Mouse (Mus musculus): ENCODE measurements around the gene Zc3hc1. TPM values are rescaled to one million over a fixed set of nuclear protein-coding genes. Genes with fewer than 3 reads are reported as not detected.
"Not testable (repeated sequence)": the region's sequence is repeated elsewhere in the genome, so short reads cannot be mapped to it uniquely, and the experiment has no call there.

The Zc3hc1 gene
- total RNA-seq (2014; fragmentation: Nextera tagmentation) (28.3 and 46.1 TPM in 2 replicates), total RNA-seq (2017) (41.6 and 50.0 TPM in 2 replicates)

DNA sequence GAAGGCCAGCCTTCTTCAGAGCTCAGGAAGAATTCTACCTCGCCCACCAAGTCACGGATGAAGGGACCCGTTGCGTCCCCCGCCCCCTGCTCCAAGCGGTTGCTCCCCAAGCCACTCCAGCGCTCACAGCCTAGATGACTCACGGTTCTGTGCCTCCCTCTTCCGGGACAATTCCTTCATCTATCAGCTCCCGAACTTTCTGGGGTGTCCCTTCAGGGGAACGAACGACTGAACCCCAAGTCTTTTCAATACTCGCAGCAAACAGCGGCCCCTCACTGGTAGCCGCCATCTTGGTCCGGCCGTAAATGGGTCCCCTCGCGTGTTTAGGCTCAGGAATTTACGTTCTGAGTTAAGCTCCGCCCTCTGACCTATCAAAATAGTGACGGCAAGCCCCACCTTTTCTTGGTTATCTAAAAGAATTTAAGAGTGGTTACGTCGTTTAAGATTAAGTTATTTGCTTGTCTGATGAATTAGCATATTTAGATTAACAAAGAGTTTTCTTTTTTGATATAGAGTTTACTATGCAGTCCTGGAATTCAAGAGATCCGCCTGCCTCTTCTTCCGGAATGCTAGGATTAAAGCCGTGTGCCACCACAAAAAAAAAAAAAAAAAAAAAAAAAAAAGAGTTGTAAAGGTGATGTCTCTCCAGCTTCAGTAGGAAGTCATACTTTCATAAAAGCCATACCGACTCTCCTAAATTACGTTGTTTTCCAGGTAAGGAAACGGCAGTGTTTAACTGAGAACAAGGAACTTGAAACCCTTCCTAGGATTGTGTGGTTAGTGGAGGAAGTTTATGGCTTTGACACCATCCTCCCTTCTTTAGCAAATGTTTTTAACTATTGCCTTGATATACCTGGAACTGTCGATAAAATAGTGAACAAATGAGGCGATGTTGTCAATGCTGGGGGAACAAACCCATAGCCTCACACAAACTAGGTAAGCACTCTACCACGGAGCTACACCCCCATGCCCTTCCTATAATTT is at the start of gene Zc3hc1:
Gene Zc3hc1 (minus strand): TSS at position 315 of the 984 bp plus-strand sequence.
- peak; percentile 98 for ATAC-seq (replicated peaks; ENCODE audit: low FRiP score, low TSS enrichment, poor library complexity, severe bottlenecking)

DNA sequence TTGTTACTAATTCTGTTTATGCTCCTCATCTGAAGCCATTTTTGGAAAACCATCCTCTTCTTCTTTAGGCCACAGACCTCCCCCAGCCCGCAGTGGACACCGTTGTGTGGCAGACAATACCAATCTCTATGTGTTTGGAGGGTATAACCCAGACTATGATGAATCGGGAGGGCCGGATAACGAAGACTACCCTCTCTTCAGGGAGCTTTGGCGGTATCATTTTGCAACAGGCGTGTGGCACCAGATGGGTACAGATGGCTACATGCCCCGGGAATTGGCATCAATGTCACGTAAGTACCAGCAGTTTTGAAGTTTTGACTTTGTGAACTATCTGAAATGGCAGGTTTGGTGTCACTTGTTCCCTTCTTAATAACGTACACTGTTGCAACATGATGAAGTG is 48.7 kb upstream of the Zc3hc1 start:
- ATAC-seq (replicated peaks; ENCODE audit: low FRiP score, low TSS enrichment, poor library complexity, severe bottlenecking) = no peak

- no peak for ATAC-seq (replicated peaks; ENCODE audit: low FRiP score, low TSS enrichment, poor library complexity, severe bottlenecking)
Measured at GRCm38 (mm10) chr6:30437054-30437453, 46.2 kb upstream of the Zc3hc1 start.

DNA sequence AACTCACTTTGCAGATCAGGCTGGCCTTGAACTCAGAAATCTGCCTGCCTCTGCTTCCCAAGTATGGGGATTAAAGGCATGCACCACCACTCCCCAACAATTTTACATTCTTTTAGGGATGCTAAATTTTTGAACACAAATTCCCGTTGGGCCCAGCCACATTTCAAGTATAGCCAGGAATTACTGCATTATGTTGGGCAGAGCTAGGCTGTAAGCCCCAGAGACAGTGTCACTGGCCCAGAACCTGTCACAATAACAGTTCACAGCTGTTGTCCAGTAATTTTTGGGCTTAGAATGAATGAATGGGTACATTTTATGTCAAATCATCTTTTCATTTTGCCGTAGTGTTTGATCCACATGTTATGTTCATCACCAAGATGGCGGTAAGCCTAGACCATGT is 45.6 kb upstream of the Zc3hc1 start:
- ATAC-seq (replicated peaks; ENCODE audit: low FRiP score, low TSS enrichment, poor library complexity, severe bottlenecking) = no peak

GRCm38 (mm10) chr6:30432461-30433192 is 41.8 kb upstream of the Zc3hc1 start:
- ATAC-seq (replicated peaks; ENCODE audit: low FRiP score, low TSS enrichment, poor library complexity, severe bottlenecking) = no peak

GRCm38 (mm10) chr6:30416801-30417200 is 26.0 kb upstream of the Zc3hc1 start:
- ATAC-seq (replicated peaks; ENCODE audit: low FRiP score, low TSS enrichment, poor library complexity, severe bottlenecking) = no peak

DNA sequence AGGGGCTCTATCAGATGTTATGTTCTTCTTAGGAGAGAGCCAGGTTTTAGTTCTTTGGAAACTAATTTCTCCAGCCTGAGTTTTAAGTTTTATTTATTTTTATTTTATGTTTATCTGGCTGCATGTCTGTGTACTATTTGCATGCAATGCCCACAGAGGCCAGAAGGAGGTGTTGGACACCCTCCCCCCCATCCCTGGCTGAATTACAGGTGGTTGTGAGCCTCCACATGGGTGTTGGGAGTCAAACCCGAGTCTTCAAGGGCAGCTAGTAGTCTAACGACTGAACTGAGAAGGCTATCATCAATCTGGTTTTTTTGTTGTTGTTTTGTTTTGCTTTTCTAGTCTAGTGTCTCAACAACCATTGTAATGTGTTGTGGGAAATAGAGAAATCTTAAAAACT is 25.3 kb upstream of the Zc3hc1 start:
- no peak for ATAC-seq (replicated peaks; ENCODE audit: low FRiP score, low TSS enrichment, poor library complexity, severe bottlenecking)

- no peak for ATAC-seq (replicated peaks; ENCODE audit: low FRiP score, low TSS enrichment, poor library complexity, severe bottlenecking)
Measured at GRCm38 (mm10) chr6:30411311-30411710, 20.5 kb upstream of the Zc3hc1 start.

GRCm38 (mm10) chr6:30409399-30410093 is 18.7 kb upstream of the Zc3hc1 start:
- no peak for ATAC-seq (replicated peaks; ENCODE audit: low FRiP score, low TSS enrichment, poor library complexity, severe bottlenecking)

- ATAC-seq (replicated peaks; ENCODE audit: low FRiP score, low TSS enrichment, poor library complexity, severe bottlenecking) = no peak
Measured at GRCm38 (mm10) chr6:30408276-30408675, 17.4 kb upstream of the Zc3hc1 start.

DNA sequence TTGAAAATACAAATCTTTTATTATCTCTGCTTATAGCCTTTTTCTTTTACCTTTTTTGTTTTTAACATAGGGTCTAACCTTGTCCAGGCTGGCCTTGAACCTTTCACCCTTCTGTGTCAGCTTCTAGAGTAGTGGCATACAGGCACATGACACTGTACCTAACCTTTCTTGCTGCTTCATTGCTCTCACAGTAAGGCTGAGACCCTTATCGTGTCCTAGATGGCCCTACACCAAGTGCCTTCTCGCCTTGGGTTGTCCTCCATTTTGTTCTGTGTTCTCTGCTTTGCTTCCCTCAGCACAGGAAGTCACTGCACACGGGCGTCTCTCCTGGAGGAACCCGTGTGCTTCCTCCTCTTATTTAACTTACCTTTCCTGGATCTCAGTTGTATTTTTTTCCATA is 13.8 kb upstream of the Zc3hc1 start:
- no peak for ATAC-seq (replicated peaks; ENCODE audit: low FRiP score, low TSS enrichment, poor library complexity, severe bottlenecking)

- ATAC-seq (replicated peaks; ENCODE audit: low FRiP score, low TSS enrichment, poor library complexity, severe bottlenecking) = peak; percentile 70
Measured at GRCm38 (mm10) chr6:30403465-30403864, 12.6 kb upstream of the Zc3hc1 start.

DNA sequence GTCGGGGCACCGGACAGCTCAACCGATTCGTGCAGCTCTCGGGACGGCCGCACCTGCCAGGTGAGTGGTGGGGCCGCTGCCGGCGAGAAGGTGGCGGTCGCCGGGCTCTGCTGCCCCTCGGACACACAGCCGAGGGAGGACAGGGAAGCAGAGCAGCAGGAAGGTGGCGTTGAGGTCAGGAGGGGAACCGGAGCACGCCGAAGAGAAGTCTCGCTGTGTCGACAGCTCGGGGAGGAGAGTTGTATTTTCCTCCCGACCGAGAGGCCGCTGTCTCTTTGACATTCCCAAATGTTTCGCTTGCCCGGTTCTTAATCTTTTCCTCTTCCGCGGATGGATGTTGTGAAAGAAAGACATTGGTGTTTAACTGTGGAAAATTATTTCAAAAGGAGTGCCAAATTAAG is 11.3 kb upstream of the Zc3hc1 start:
- ATAC-seq (replicated peaks; ENCODE audit: low FRiP score, low TSS enrichment, poor library complexity, severe bottlenecking) = no peak

DNA sequence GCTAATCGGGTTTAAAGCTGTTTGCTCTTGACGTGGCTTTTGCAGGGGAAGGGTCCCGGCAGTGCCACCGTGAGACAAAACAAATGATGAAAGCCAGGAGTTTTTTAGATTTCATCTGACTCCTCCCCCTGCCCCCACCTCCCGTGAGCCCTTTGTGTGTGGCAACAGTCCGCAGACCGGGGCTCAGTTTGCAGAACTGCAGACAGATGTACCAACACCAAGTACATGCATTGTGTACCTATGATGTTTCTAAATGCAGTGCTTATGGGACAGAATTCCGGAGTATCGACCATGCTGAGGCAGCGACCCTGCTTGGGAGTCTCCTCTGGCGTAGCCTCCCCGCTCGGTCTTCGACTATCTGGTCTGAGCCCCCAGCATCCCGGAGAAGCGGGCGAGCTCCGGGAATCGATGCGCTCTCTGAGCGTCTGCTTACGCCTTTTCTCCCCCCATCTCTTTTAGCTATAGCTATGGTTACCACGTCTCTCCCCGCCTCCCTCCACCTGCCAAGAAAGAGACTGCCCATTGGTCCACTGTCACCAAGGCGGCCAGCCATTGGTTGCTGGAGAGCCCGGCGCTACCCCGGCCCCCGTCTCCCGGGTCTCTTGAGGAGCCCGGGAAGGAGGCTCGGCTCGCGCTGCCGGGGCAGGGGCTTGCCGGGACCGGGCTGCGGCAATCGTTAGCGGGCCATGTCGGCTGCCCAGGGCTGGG is 10.6 kb upstream of the Zc3hc1 start, which contains the start of gene Klhdc10:
Gene Klhdc10 (plus strand): TSS at position 561 of the 708 bp plus-strand sequence.
- peak; percentile 96 for ATAC-seq (replicated peaks; ENCODE audit: low FRiP score, low TSS enrichment, poor library complexity, severe bottlenecking)

DNA sequence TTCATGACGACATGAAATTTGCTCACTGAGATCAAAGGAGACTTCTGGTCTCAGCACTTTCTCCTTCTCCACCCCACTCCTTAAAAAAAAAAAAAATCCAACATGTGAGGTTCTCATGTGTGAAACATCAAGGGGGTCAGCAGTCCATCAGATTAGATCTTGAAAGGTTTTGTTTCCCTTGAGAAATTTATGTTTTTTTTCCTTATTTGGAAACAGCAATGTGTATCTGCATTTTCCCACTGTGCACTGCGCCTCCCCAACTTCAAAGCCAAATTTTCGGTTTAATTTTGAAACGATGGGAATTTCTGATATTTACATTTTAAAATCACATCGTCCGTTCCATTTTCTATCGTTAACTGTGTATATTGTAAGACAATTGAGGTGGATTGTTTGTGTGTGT is 9.9 kb upstream of the Zc3hc1 start:
- no peak for ATAC-seq (replicated peaks; ENCODE audit: low FRiP score, low TSS enrichment, poor library complexity, severe bottlenecking)

- no peak for ATAC-seq (replicated peaks; ENCODE audit: low FRiP score, low TSS enrichment, poor library complexity, severe bottlenecking)
Measured at GRCm38 (mm10) chr6:30400146-30400545, 9.3 kb upstream of the Zc3hc1 start.

- ATAC-seq (replicated peaks; ENCODE audit: low FRiP score, low TSS enrichment, poor library complexity, severe bottlenecking) = no peak
Measured at GRCm38 (mm10) chr6:30391996-30392395, 1.2 kb upstream of the Zc3hc1 start.

DNA sequence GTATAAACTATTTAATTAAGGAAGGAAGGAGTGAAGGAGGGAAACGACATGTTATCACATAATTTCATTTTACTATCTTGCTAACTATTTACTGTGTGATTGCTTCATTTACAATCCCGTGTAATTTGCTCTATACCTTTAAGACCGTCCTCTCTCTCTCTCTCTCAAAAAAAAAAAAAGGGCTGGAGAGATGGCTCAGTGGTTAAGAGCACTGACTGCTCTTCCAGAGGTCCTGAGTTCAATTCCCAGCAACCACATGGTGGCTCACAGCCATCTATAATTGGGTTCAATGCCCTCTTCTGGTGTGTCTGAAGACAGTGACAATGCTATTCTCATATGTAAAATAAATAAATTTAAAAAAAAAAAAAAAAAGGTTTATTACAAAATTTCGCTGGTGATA is 557 bp downstream of the Zc3hc1 start:
- ATAC-seq (replicated peaks; ENCODE audit: low FRiP score, low TSS enrichment, poor library complexity, severe bottlenecking) = not testable (repeated sequence)

GRCm38 (mm10) chr6:30381116-30381515 is 9.7 kb downstream of the Zc3hc1 start:
- ATAC-seq (replicated peaks; ENCODE audit: low FRiP score, low TSS enrichment, poor library complexity, severe bottlenecking) = no peak

Measured in megakaryocyte-erythroid progenitor cell, adult 5-6 weeks (primary cell).